Mouse (Mus musculus) embryo, embryonic 11 days (tissue): ENCODE data around the gene Ikzf3.

Experiments
- DNase-seq: peaks from one replicate; pipeline ENCODE4 v3.0.0-alpha.2; 2015

The Ikzf3 gene

DNA sequence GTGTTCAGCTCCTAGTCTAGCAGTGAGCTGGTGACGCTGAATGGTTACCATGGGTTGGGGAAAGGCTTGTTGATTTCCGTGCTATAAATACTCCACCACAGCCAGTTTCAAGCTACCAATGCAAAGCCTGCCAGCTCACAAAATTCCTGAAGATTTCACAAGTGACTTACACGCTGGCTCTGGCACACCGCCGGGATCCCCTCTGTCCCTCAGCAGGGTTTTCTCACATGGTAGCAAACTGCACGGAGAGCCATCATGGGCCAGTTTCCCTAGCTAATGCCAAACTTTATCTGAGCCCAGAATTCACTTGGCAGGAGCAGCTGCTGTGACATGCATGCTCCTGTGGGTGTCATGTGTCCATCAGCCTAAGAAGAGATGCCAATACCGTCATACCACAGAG lies 36.4 kb downstream of the Ikzf3 start:
- no peak for DNase-seq

DNA sequence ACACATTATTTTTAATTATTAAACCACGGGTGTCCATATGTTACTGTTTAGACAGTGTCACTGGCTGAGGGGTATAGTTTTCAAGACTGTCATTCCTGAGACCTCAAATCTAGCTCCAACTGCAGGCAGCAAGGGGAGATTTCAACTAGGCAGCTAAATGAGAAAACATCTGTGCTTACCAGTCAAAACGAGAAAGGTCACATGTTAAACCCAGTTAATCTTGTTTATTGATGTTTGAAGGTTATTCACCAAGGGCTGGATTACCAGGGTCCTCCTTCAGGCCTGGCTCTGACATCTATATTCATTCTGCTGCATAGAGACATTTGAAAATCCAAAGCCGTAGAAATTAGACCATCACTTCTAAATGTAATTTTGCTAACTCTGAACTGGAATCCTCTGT lies 40.9 kb downstream of the Ikzf3 start:
- no peak for DNase-seq

- DNase-seq, result peak; percentile 47
Measured at GRCm38 (mm10) chr11:98497388-98498288, 48.2 kb downstream of the Ikzf3 start.

DNA sequence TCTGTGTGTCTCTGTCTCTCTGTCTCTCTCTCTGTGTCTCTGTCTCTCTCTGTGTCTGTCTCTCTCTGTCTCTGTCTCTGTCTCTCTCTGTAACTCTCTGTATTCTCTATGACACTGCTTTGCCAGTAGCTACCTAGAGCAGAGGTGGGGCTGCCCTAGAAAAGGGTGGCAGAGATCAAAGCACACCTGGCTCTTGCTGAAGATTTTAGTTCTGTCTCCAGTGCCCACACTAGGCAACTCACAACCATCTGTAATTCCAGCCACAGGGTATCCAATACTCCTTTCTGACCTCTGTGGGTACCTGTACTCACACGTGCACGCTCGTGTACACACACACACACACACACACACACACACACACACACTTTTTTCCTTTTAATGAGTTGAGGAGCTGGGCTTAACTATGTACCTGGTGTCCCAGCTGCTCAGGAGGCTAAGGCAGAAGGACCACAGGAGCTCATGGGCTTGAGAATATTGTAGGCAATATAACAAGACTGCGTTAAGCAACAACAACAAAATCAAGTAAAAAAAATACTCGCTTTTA lies 50.6 kb downstream of the Ikzf3 start:
- no peak for DNase-seq

GRCm38 (mm10) chr11:98493394-98493793 lies 52.4 kb downstream of the Ikzf3 start:
- no peak for DNase-seq

- DNase-seq, result peak; percentile 43
Measured at GRCm38 (mm10) chr11:98492959-98493358, 52.9 kb downstream of the Ikzf3 start.

- DNase-seq, result no peak
Measured at GRCm38 (mm10) chr11:98491571-98491970, 54.3 kb downstream of the Ikzf3 start.

DNA sequence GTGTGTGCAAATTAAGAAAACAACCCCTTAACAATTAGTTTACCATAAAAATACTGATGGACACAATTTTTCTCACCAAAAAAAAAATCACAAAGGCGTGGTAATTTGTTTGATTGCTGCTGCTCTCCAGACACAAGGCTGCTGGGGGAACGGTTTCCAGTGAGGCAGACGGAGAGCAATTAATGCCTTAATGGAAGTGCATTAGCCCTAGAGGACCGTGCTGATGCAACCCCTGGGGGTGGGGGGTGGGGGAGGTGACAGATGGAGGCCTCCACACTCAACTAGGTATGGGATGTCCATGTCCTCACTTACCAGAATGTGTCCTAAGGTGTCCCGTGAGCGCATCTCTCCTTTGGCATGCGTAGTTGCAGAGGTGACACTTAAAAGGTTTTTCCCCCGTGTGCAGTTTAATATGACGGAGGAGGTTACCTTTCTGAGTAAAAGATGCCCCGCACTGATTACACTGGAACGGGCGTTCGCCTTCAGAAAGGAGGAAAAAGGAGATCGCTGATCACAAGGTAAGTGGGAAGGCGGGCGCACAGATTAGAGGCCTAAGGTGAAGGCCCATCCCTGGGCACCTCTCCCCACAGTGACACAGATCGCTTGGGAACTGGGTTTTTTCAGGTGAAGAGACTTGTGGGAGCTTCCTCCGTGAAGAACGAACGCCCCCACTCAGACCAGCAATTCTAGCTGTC lies 57.1 kb downstream of the Ikzf3 start:
- peak; percentile 28 for DNase-seq

DNA sequence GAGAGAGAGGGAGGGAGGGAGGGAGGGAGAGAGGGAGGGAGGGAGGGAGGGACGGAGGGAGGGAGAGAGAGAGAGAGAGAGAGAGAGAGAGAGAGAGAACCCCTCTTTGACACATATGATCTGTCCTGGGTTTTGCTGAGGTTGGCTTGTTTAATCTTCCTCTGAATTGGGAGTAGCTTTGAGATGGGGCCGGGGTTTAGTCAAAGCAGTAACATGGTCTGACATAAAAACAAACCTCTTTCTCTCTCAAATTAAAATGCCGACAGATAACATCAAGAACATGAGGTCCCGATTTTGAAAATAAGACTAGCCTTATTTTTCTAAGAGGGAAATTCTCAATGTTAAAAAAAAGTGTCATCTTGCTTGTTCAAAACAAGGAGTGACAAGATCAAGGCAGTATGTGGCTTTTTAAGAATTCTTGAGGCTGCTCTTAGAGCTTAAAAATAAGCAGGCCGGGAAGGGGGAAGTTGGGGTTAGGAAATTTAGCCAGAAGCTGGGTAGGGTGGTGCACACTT lies 58.2 kb downstream of the Ikzf3 start:
- no peak for DNase-seq

- DNase-seq, result no peak
Measured at GRCm38 (mm10) chr11:98485749-98486148, 60.1 kb downstream of the Ikzf3 start.

DNA sequence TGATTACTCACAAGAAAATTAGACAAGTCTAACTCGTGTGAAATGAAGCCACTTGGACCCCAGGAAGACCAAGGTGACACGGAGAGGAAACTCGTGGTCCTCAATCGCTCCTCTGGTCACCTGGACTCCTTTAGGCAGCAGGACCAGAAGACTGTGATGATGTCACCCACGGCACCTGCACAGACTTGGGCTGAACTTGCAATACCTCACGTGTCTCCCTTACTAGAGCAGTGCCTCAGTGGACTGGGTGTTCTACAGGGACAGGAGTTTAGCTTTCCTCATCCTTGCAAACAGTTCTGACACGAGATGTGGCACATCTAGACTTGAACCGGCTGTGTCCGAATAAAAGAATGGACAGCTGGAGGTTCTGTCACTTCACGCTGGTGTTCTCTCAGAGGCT lies 63.8 kb downstream of the Ikzf3 start:
- no peak for DNase-seq

- DNase-seq, result no peak
Measured at GRCm38 (mm10) chr11:98481231-98481630, 64.6 kb downstream of the Ikzf3 start.

DNA sequence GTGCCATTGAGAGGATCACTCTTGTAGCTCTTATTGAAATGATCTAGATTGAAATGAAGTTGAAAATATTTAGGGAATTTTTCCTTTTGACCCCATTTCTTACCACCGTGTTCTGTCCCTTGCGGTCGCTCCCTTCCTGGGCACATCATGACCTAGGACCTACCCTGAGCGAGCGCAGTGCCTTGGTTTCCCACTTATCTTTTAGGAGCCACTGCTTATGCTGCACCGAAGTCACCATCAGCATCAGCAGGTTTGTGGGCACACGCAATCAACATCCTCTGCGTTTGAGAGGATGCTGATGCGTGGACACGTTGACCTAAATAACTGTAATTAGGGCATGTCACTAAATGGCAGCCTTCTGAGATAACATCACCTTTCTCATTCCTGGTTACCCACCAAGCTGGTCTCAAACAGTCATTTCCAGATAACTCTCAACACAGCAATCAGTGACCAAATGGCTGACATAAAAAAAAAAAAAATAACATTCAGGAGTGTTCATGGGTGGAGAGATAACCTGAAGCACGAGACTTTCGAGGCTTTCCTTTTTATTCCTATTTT lies 65.8 kb downstream of the Ikzf3 start:
- no peak for DNase-seq

- DNase-seq, result no peak
Measured at GRCm38 (mm10) chr11:98479026-98479939, 66.5 kb downstream of the Ikzf3 start.

GRCm38 (mm10) chr11:98477011-98477701 lies 68.7 kb downstream of the Ikzf3 start:
- no peak for DNase-seq

DNA sequence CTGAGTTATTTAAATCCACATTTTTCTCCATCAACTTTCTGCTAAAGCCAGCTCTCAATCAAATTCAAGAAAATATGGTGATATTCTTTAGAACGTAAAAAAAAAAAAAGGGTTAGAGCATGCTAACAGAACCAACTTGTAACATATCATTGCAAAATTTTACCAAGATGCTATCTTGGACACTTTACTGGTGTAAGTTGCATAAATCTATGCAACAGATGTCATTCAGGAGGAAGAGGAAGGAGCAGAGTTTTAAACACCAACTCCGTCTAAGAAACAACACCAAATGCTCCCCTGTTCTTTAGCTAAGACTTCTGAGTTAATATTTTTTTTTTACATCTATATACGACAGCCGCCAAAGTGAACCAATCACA lies 69.4 kb downstream of the Ikzf3 start:
- no peak for DNase-seq

DNA sequence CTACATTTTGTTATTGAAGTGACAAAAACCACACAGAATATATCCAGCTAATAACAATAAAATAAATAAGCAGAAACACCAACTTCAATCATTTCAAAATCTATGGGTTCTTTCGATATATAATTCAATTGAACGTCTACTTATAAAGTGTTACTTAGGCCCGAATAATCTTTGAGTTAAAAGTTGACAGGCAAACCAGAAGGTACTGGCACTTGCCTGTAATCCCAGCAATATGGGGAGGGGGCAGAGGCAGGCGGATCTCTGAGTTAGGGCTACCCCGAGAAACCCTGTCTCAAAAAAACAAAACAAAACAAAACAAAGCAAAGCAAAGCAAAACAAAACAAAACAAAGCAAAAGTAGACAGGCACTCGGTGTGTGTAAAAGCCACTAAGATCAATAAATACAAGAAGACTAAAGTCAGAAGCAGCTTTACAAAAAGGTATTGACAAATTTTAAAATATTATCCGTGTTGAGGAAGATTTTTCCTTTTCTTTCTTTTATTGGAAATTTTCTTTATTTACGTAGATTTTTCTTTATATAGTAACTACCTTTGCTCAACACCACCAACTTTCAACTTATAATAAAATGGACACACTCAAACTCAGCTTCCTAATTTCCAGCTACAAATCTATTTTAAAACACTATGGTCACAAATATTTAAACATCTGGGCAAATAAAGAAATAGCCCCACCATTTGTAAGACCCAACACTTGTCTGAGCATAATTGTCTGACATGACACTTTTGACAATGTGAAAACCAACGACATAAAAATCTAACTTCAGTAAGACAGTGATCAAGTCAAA lies 70.0 kb downstream of the Ikzf3 start:
- no peak for DNase-seq

DNA sequence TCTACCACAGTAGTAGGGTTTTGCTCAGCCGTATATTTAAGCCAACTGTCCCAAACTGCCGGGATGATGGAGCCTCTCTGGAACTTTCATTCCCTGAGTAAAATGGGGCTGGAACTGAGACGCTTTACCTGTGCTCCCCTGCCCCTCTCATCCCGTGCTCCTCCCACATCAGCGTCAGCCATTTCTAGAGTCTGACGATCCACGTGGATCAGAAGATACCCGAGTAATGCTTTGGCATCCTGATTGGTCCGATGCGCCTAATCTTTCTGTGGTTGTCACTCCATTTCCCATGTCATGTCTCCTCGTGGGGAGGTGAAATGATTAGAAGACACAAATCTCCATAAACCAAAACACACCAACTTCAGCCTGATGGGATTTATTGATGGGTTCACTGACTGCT lies 70.9 kb downstream of the Ikzf3 start:
- no peak for DNase-seq

DNA sequence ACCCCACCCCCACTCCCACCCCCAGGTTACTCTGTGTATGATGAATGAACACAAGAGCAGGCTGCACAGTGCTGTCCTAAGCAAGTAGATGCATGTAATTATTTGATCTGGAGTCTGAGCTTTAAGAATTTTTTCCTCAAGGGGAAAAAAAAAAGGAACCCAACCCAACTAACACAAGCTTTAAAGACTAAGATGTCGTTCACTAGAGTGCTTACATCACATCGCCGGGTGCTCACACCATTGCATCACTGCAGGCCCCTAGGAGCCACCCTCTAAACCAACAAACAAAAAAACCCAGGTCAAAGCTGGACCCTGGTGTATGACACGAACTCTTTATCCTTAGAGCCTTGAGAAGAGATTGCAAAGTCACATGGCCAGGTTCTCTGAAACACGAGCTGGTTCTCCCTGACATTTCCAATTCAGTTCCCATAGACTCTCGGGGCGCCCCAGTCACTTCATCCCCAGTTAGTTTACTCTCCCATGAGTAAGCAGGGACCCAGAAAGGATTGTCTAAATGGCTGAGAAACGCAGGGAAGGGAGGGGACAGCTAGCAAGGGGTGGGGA lies 71.8 kb downstream of the Ikzf3 start:
- no peak for DNase-seq

DNA sequence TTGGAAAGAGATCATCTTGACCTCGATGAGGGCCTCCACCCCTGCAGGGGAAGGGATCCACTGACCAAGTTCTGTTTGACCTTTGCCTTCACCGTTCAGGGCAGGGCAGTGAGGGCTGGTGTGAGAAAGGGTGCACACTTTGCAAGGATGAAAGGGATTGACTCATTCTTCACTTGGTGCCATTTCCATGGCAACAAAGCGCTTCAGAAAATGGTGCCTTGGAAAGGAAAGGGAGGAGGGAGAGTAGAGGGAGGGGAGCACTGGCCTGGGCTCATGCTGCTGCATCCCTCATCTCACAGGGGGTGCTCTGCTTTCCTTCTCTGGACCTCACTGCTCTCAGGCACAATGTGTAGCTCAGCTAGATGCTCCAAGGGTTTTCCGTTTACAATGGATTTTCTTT lies 73.1 kb downstream of the Ikzf3 start:
- DNase-seq, result peak; percentile 28

DNA sequence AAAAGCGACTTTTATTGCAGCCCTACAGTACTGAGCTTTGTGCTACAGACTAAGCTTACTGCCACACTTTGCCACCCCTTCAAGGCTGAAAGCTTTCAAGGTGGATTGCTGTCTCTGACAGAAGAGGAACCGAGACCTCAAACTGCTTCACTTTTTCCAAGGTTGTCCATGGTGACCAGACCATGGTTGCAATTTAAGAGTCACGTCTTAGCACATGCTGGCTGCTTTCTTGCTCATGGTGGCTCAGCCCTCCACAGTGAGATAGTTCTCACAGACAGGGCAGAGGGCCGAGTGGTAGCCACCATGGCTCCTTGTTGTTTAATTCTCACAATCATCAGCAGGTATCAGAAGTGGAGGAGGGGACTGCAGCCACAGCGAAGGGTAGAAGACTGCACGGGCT lies 75.0 kb downstream of the Ikzf3 start:
- DNase-seq, result no peak
